Mouse (Mus musculus) embryonic facial prominence, embryonic 13.5 days (tissue): ENCODE data around the gene Pptc7. TPM values are rescaled to one million over a fixed set of nuclear protein-coding genes. Genes with fewer than 3 reads are reported as not detected.
A peak's percentile ranks its signal among the peaks of the same experiment; 100 is the strongest.
"Not testable (repeated sequence)": the region's sequence is repeated elsewhere in the genome, so short reads cannot be mapped to it uniquely, and the experiment has no call there.

Source experiments
- ATAC-seq: fragments of 200-750 bp; cut with Nextera tagmentation; 2 replicates; pipeline ENCODE4 v1.8.0; 2017; ENCODE audit warnings: low read depth; ENCODE audit not compliant: insufficient number of reproducible peaks, insufficient read depth, low FRiP score, low TSS enrichment
- H3K27ac ChIP-seq: fragments of 300-500 bp; sonication (generic); 2 replicates; pipeline ENCODE4 v1.5.1; 2015; ENCODE audit warnings: moderate library complexity, mild to moderate bottlenecking, inconsistent platforms
- H3K27me3 ChIP-seq: fragments of 300-500 bp; sonication (generic); 2 replicates; pipeline ENCODE4 v1.6.1; 2015; ENCODE audit warnings: mild to moderate bottlenecking, inconsistent platforms
- H3K36me3 ChIP-seq: fragments of 300-500 bp; sonication (generic); 2 replicates; pipeline ENCODE4 v1.6.1; 2015; ENCODE audit warnings: mild to moderate bottlenecking, inconsistent platforms
- H3K4me1 ChIP-seq: fragments of 300-500 bp; sonication (generic); 2 replicates; pipeline ENCODE4 v1.6.1; 2015; ENCODE audit warnings: inconsistent platforms
- H3K4me2 ChIP-seq: fragments of 300-500 bp; sonication (generic); 2 replicates; pipeline ENCODE4 v1.6.1; 2015; ENCODE audit warnings: moderate library complexity, mild to moderate bottlenecking, inconsistent platforms
- H3K4me3 ChIP-seq: fragments of 300-500 bp; sonication (generic); 2 replicates; pipeline ENCODE4 v1.5.1; 2015; ENCODE audit warnings: mild to moderate bottlenecking, inconsistent platforms
- H3K9ac ChIP-seq: fragments of 300-500 bp; sonication (generic); 2 replicates; pipeline ENCODE4 v1.6.1; 2015; ENCODE audit warnings: mild to moderate bottlenecking, inconsistent platforms
- H3K9me3 ChIP-seq: fragments of 300-500 bp; sonication (generic); 2 replicates; pipeline ENCODE4 v1.6.1; 2016; ENCODE audit warnings: inconsistent platforms
- WGBS: fragments of 180-500 bp; shearing (Covaris S2); methylation state at CpG from one replicate; pipeline ENCODE4 v1.1.7; 2015; ENCODE audit warnings: mixed read lengths; 5-methylcytosine and 5-hydroxymethylcytosine counted together
- polyA plus RNA-seq: library from polyadenylated mRNA; unstranded; fragments of >200 nt; fragmentation: Nextera tagmentation; extraction: Ambion mirVana; gene quantifications from 2 replicates; pipeline ENCODE4 v1.2.1, GENCODE M21; 2015

Gene Pptc7
- polyA plus RNA-seq, 1 experiment from 2014 or later: 9.2 TPM

GRCm38 (mm10) chr5:122304541-122304940 is 20.4 kb downstream of the Pptc7 start:
- peaks cover 38% of the 10 kb centered on the region for H3K4me1 ChIP-seq
- H3K27ac ChIP-seq: peak overlapping the region; percentile 51; the same call in 1 of the 2 replicates
- peaks cover 10% of the 10 kb centered on the region; the same call in 1 of the 2 replicates for H3K36me3 ChIP-seq
- no peak overlapping the region for H3K9ac ChIP-seq
- H3K4me2 ChIP-seq: no peak overlapping the region
- no peak overlapping the region for H3K4me3 ChIP-seq
- WGBS: 76% methylated on average over 6 of the region's 6 CpGs
- H3K9me3 ChIP-seq: no peaks in the 10 kb centered on the region
- no peaks in the 10 kb centered on the region for H3K27me3 ChIP-seq
- no peak for ATAC-seq

GRCm38 (mm10) chr5:122305472-122305871 is 21.3 kb downstream of the Pptc7 start:
- Histone ChIP-seq H3K36me3 (peaks cover 12% of the 10 kb centered on the region; the same call in 1 of the 2 replicates), H3K9ac (no peak overlapping the region), H3K4me1 (peaks cover 30% of the 10 kb centered on the region), H3K4me3 (no peak overlapping the region), H3K4me2 (no peak overlapping the region), H3K27ac (no peak overlapping the region), H3K9me3 (no peaks in the 10 kb centered on the region), H3K27me3 (no peaks in the 10 kb centered on the region)
- WGBS: 93% methylated on average over 7 of the region's 7 CpGs
- no peak for ATAC-seq

- Histone ChIP-seq H3K36me3 (peaks cover 21% of the 10 kb centered on the region), H3K9me3 (no peaks in the 10 kb centered on the region), H3K27ac (no peak overlapping the region), H3K4me1 (peaks cover 30% of the 10 kb centered on the region), H3K9ac (no peak overlapping the region), H3K4me3 (no peak overlapping the region), H3K27me3 (no peaks in the 10 kb centered on the region), H3K4me2 (no peak overlapping the region)
- 78% methylated on average over 3 of the region's 3 CpGs for WGBS
- no peak for ATAC-seq
Measured at GRCm38 (mm10) chr5:122306536-122306935, 22.4 kb downstream of the Pptc7 start.

- no peak overlapping the region for H3K4me3 ChIP-seq
- H3K36me3 ChIP-seq: peaks cover 50% of the 10 kb centered on the region
- no peak overlapping the region for H3K9ac ChIP-seq
- H3K9me3 ChIP-seq: no peaks in the 10 kb centered on the region
- ATAC-seq: no peak
- no peaks in the 10 kb centered on the region for H3K27me3 ChIP-seq
- peaks cover 10% of the 10 kb centered on the region for H3K4me1 ChIP-seq
- H3K27ac ChIP-seq: no peak overlapping the region
- 82% methylated on average over 8 of the region's 8 CpGs for WGBS
- H3K4me2 ChIP-seq: no peak overlapping the region
Measured at GRCm38 (mm10) chr5:122310699-122311098, 26.5 kb downstream of the Pptc7 start.

- ATAC-seq: no peak
- Histone ChIP-seq H3K9ac (no peak overlapping the region), H3K4me3 (no peak overlapping the region), H3K4me2 (no peak overlapping the region), H3K27ac (no peak overlapping the region), H3K27me3 (no peaks in the 10 kb centered on the region), H3K9me3 (no peaks in the 10 kb centered on the region), H3K4me1 (peaks cover 10% of the 10 kb centered on the region), H3K36me3 (peaks cover 53% of the 10 kb centered on the region)
- 73% methylated on average over 7 of the region's 7 CpGs for WGBS
Measured at GRCm38 (mm10) chr5:122311692-122312091, 27.5 kb downstream of the Pptc7 start.

GRCm38 (mm10) chr5:122312346-122312745 is 28.2 kb downstream of the Pptc7 start:
- no peaks in the 10 kb centered on the region for H3K9me3 ChIP-seq
- H3K36me3 ChIP-seq: peaks cover 60% of the 10 kb centered on the region
- H3K9ac ChIP-seq: no peak overlapping the region
- 89% methylated on average over 4 of the region's 4 CpGs for WGBS
- H3K4me3 ChIP-seq: no peak overlapping the region
- no peaks in the 10 kb centered on the region for H3K27me3 ChIP-seq
- no peak for ATAC-seq
- no peak overlapping the region for H3K27ac ChIP-seq
- peaks cover 10% of the 10 kb centered on the region for H3K4me1 ChIP-seq
- H3K4me2 ChIP-seq: no peak overlapping the region

- Histone ChIP-seq H3K27ac (no peak overlapping the region), H3K9me3 (no peaks in the 10 kb centered on the region), H3K4me1 (peaks cover 10% of the 10 kb centered on the region), H3K36me3 (peaks cover 67% of the 10 kb centered on the region), H3K4me3 (no peak overlapping the region), H3K9ac (no peak overlapping the region), H3K27me3 (no peaks in the 10 kb centered on the region), H3K4me2 (no peak overlapping the region)
- WGBS: 91% methylated on average over 17 of the region's 17 CpGs
- no peak for ATAC-seq
Measured at GRCm38 (mm10) chr5:122312942-122313684, 28.9 kb downstream of the Pptc7 start.

- H3K4me2 ChIP-seq: no peak overlapping the region
- H3K9me3 ChIP-seq: no peaks in the 10 kb centered on the region
- 61% methylated on average over 20 of the region's 20 CpGs for WGBS
- H3K27ac ChIP-seq: peak overlapping the region; percentile 56
- peaks cover 10% of the 10 kb centered on the region for H3K4me1 ChIP-seq
- peaks cover 63% of the 10 kb centered on the region for H3K36me3 ChIP-seq
- H3K27me3 ChIP-seq: no peaks in the 10 kb centered on the region
- H3K9ac ChIP-seq: no peak overlapping the region
- ATAC-seq: peak; percentile 64
- no peak overlapping the region for H3K4me3 ChIP-seq
Measured at GRCm38 (mm10) chr5:122314966-122315667, 31.0 kb downstream of the Pptc7 start.

- Histone ChIP-seq H3K4me2 (no peak overlapping the region), H3K27ac (no peak overlapping the region), H3K4me1 (peaks cover 10% of the 10 kb centered on the region), H3K9ac (no peak overlapping the region), H3K27me3 (no peaks in the 10 kb centered on the region), H3K4me3 (no peak overlapping the region), H3K9me3 (no peaks in the 10 kb centered on the region), H3K36me3 (peaks cover 65% of the 10 kb centered on the region)
- ATAC-seq: no peak
- 81% methylated on average over 11 of the region's 11 CpGs for WGBS
Measured at GRCm38 (mm10) chr5:122317329-122318045, 33.3 kb downstream of the Pptc7 start.

- H3K27ac ChIP-seq: no peak overlapping the region
- H3K9me3 ChIP-seq: no peaks in the 10 kb centered on the region
- no peaks in the 10 kb centered on the region for H3K27me3 ChIP-seq
- H3K4me2 ChIP-seq: no peak overlapping the region
- ATAC-seq: no peak
- peaks cover 10% of the 10 kb centered on the region for H3K4me1 ChIP-seq
- H3K36me3 ChIP-seq: peaks cover 65% of the 10 kb centered on the region
- no peak overlapping the region for H3K9ac ChIP-seq
- no peak overlapping the region for H3K4me3 ChIP-seq
- WGBS: 74% methylated on average over 3 of the region's 3 CpGs
Measured at GRCm38 (mm10) chr5:122318100-122318499, 33.9 kb downstream of the Pptc7 start.

GRCm38 (mm10) chr5:122318976-122319375 is 34.8 kb downstream of the Pptc7 start:
- Histone ChIP-seq H3K4me1 (peaks cover 10% of the 10 kb centered on the region), H3K27ac (peak overlapping the region; percentile 7; the same call in 1 of the 2 replicates), H3K9ac (0 out of 2 replicates have a peak overlapping the region, but pooled peaks have one; percentile 21), H3K36me3 (peaks cover 57% of the 10 kb centered on the region)
- H3K27me3 ChIP-seq, H3K4me2 ChIP-seq, H3K9me3 ChIP-seq, ATAC-seq, H3K4me3 ChIP-seq: not testable (repeated sequence)
- WGBS: 64% methylated on average over 3 of the region's 3 CpGs
